Mouse (Mus musculus): ENCODE data around the gene Scrt2.
"Not testable (repeated sequence)": the region's sequence is repeated elsewhere in the genome, so short reads cannot be mapped to it uniquely, and the experiment has no call there.

The Scrt2 gene

GRCm38 (mm10) chr2:152080685-152081541, at the start of gene Scrt2:
Scrt2 (plus strand) TSS chr2:152081529.
- DNase-seq, result no peak

DNA sequence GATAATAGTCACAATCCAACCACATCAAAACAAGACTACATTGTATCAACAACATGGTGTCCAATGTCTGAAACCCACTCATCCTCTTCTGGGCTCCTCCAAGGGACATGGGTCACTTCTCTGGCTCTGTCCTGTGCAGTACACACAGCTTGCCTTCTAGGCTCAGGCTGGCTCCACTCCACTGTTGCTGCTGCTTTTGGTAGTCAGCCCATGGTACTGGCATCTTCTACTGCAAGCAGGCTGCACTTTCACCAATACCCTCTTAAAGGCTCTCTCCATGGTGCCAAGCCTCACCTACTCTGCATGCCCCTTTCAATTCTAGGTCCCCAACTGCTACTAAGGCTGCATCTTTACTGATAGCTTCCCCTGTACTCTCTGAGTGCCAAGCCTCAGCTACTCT, 41.2 kb upstream of the Scrt2 start:
- no peak for DNase-seq

GRCm38 (mm10) chr2:152047116-152048002, 34.0 kb upstream of the Scrt2 start:
- DNase-seq, result no peak

DNA sequence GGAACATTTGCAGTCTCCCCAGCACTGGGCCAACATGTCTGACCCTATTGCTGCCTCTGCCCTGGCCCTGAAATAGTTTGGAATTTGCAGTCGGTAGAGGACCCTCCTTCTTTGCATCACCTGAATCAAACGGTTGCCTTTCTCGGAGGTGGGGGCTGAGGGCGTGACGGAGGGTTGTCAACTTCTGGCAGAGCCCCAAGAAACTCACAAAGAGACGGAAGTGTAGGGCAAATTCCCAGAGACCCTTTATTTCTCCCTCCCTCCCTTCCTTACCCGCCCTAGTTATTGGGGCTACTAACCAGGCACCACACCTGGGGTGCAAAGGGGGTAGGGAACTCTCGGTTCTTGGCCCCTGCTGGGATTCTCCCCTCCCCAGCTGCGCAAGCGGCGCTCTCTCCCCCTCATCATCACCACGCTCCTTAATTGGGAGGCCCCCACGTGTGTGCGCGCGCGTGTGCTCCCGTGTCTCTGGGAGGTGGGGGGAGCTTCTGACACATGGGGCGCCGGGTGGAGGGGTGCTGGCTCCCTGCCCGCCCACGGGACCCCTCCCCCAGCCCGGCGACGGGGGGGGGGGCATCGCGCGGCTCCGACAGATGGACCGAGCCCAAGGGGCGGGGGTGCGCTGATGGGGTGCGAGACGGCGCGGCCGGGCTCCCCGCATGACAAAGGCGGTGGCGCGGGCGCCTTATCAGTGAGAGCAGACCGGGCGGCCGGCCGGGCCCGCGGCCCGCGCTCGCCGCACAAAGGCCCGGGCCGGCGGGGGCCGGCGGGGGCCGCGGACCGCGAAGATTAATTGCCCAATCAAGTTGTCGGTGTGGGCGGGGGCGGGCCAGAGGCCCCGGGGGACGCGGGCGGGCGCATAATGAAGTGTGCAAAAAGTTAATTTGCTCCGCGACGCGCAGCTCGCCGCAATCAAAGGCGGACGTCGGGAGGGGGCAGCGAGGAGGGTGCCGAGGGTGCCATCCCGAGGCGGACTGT, 33.0 kb upstream of the Scrt2 start:
- no peak for DNase-seq

- no peak for DNase-seq
Observed at GRCm38 (mm10) chr2:152048981-152049441, 32.3 kb upstream of the Scrt2 start.

DNA sequence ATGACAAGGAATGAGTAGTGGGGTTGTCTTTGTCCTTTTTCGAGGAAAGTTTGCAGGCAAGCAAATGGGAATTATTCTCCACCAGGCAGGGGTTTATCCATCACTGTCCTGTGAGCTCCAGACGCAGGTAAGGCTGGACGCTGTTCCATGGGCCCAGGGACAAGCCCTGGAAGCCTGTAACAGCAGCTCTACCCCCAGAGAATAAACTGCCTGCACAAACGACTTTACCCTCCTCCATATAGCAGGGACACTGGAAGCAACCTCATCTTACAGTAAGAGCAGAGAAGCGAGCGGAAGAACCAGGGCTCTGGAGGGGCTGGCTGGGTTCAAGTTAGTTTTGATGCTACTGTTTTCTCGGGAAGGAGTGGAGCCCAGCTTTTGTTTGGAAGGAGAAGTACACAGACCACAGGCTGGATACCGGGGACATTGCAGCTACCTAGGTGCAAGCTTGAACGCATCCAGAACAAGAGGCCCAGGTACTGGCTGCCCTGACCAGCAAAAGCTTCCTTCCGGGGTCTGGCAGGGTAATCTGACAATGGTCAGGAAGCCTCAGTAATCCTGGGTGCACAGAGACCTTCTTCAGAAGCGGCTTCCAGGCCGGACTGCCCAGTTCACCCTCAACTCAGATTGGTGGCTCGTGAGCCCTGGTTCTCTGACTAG, 31.6 kb upstream of the Scrt2 start:
- no peak for DNase-seq

- DNase-seq, result no peak
Observed at GRCm38 (mm10) chr2:152050316-152050715, 31.0 kb upstream of the Scrt2 start.

DNA sequence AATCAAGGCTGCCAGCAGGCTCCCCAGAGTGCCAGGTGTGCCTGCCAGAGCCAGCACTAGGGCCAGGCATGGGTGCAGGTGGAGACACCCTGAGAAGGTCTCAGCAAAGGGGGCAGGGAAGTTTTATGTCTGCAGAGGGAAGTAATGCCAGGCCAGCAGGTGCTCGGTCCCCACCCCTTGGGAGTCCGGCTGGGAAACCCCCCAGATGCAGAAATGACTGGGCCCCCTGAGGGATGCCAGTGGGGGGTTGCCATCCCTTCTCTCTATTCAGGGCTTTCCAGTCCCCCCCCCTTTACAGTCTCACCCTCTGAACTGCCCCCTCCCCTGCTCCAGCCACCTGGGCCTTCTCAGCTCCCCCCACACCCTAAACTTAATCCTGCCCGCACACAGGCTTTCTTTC, 29.3 kb upstream of the Scrt2 start:
- DNase-seq, result no peak

GRCm38 (mm10) chr2:152055406-152055805, 25.9 kb upstream of the Scrt2 start:
- DNase-seq, result peak; percentile 79

DNA sequence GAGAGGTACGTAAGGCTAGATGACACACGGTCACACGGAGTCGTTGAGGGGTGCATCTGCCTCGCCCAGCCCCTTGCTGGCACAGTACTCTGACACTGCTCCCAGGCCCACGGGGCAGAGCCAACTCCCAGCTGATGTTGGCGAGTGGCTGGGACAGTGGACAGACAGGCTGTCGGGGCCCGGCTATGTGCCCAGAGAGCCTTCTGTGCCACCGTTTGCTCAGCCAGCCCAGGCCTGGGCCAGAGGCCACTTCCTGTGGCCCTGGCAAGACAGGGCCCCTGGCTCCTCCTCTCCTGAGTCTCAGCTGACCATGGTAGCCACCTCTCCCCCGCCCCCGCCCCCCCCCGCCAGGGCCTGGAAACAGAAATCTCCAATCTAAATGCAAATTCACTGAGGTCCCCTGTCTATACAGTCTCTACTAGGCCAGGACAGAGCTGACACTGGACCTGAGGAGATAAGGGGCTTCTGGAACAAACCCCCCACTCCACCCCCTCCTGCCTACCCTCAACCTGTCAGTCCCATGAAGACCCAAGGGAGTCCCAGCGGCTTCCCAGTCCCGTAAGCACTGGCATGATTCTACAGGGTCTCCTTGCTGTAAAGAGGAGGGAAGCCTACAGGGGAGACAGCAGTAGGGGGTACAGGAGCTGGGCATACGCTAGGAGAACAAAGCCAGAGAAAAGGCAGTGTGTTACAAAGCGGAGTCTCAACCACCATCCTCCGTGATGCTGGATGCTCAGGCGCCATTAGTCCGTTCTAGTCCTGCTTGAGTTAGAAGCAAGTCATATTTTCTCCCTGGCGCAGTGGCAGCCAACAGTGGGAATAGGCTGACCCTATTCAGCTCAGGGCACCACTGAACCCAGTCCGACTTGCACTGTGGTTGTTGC, 24.7 kb upstream of the Scrt2 start:
- peak; percentile 73 to 80 for DNase-seq

- DNase-seq, result peak in 1 of 2 experiments; percentile 25
Observed at GRCm38 (mm10) chr2:152057252-152057563, 24.1 kb upstream of the Scrt2 start.

- not testable (repeated sequence) for DNase-seq
Observed at GRCm38 (mm10) chr2:152062817-152063216, 18.5 kb upstream of the Scrt2 start.

GRCm38 (mm10) chr2:152068660-152069433, 12.5 kb upstream of the Scrt2 start:
- DNase-seq, result no peak

- no peak for DNase-seq
Observed at GRCm38 (mm10) chr2:152069434-152069786, 11.9 kb upstream of the Scrt2 start.

DNA sequence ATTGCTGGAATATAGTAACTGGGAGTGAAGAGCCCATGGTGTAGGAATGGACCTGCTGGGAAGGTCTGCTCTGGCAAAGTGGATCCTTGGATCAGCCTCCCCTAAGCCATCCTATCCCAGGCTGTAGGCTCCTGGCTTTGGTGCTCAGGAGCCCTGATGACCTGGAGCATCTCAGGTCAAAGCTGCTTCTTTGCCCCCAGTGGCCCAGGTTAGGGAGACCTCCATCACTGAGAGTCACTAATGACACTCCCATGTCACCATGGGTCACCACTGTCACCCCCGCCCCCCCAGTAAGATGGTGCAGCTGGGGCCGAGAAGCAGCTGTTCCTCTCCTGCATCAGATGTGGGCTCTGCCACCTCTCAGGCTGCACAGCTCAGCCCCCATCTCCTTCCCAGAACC, 11.4 kb upstream of the Scrt2 start:
- DNase-seq, result no peak

GRCm38 (mm10) chr2:152074521-152074920, 6.8 kb upstream of the Scrt2 start:
- no peak for DNase-seq

GRCm38 (mm10) chr2:152075294-152075889, 5.9 kb upstream of the Scrt2 start:
- no peak for DNase-seq

GRCm38 (mm10) chr2:152077337-152077736, 4.0 kb upstream of the Scrt2 start:
- DNase-seq, result no peak

DNA sequence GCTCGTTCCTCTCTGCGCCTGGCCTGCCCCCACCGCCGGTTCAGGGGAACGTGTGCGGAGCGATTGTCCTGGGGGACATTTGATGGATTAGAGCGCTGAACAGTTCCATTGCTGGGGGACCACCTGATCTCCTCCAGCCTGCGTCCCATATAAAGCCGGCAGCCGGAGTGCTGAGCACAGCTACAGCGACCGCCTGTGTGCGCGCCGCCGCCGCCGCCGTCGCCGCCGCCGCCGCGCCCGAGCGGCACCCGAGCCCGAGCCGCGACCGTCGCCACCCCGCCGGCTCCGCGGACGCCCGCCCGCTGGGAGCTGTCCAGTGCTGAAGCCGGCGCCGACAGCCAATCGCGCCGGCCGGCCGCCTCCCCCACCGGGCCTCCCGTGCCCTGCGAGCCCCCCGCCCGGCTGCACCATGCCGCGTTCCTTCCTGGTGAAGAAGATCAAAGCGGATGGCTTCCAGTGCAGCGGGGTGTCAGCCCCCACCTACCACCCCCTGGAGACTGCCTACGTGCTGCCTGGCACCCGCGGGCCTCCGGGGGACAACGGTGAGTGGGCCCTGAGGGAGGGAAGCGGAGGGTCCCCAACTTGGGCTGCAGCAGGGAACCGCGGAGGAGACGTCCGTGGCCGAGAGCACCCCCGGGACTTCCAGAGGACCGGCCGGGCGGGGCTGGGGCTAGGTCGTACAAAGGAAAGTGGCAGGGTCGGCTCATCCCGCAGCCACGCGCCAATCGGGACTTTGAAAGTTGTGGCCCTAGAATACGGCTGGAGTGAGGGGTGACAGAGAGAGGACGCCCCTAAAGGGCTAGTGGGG, 516 bp downstream of the Scrt2 start:
- peak; percentile 46 to 60 for DNase-seq
